Mouse (Mus musculus): ENCODE results near the gene Gm3448. TPM values are rescaled to one million over a fixed set of nuclear protein-coding genes. Genes with fewer than 3 reads are reported as not detected.
"Not testable (repeated sequence)": the region's sequence is repeated elsewhere in the genome, so short reads cannot be mapped to it uniquely, and the experiment has no call there.

Gene Gm3448
- polyA plus RNA-seq (2012; ENCODE audit: insufficient read depth, insufficient read length, low replicate concordance, missing spikeins): not detected in 2 replicates

DNA sequence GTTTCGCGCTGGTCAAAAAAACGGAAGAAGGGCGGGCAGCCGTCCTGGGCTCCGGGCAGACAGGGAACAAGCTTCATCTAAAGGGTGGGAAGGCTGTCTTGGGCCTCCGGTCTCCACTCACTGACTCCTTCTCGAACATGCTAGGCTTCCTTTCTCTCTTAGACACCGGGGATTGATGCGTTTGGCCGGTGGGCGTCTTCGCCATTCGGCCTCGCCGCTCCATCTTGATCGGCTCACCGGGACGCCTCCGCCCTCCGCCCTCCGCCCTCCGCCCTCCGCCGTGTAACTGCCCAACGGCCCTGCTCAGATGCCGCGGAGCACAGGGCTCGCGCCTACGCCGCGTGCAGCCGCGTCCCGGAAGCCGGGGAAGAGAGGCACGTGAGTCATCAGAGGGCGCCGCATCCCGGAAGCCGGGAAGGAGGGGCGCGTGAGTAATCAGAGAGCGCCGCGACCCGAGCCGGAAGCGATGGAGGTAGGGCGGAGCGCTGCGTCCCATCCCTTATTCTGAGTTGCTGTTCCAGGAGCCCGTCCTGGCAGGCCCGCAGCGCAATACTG lies at the start of gene Gm3448, which contains the start of the genes Ermard and Tcte3:
TSS of gene Gm3448 (minus strand) at position 363 of the 555 bp plus-strand sequence.
TSS of gene Ermard (plus strand) at position 34 of the 555 bp plus-strand sequence.
TSS of gene Tcte3 (minus strand) at position 314 of the 555 bp plus-strand sequence.
- H3K27ac ChIP-seq (ENCODE audit: insufficient read depth, low read depth, low read length); H3K4me3 ChIP-seq (ENCODE audit: insufficient read depth, low read depth, low read length); H3K4me1 ChIP-seq (ENCODE audit: control insufficient read depth, insufficient read depth, low read length): not testable (repeated sequence)
- 2% methylated on average over 11 of the region's 56 CpGs for WGBS

- Histone ChIP-seq H3K27ac (ENCODE audit: insufficient read depth, low read depth, low read length) (no peak overlapping the region), H3K4me1 (ENCODE audit: control insufficient read depth, insufficient read depth, low read length) (peaks cover 16% of the 10 kb centered on the region), H3K4me3 (ENCODE audit: insufficient read depth, low read depth, low read length) (no peak overlapping the region)
- whole genome bisulfite sequencing: 26% methylated on average over 8 of the region's 8 CpGs
- TF ChIP-seq POLR2A (IDR thresholded peaks at IDR 0.05; ENCODE audit: insufficient read depth, low read depth, low read length) (no peak), CTCF (IDR thresholded peaks at IDR 0.05; ENCODE audit: insufficient read depth, low read depth, low read length) (no peak)
These were observed 47.3 kb upstream of the Gm3448 start for GRCm38 (mm10) chr17:15088591-15089001.

- WGBS: 52% methylated on average over 2 of the region's 2 CpGs
- Histone ChIP-seq H3K4me3 (ENCODE audit: insufficient read depth, low read depth, low read length) (no peak overlapping the region), H3K4me1 (ENCODE audit: control insufficient read depth, insufficient read depth, low read length) (peaks cover 18% of the 10 kb centered on the region), H3K27ac (ENCODE audit: insufficient read depth, low read depth, low read length) (no peak overlapping the region)
- TF ChIP-seq POLR2A (IDR thresholded peaks at IDR 0.05; ENCODE audit: insufficient read depth, low read depth, low read length) (no peak), CTCF (IDR thresholded peaks at IDR 0.05; ENCODE audit: insufficient read depth, low read depth, low read length) (no peak)
These were observed 46.8 kb upstream of the Gm3448 start for GRCm38 (mm10) chr17:15088166-15088565.

DNA sequence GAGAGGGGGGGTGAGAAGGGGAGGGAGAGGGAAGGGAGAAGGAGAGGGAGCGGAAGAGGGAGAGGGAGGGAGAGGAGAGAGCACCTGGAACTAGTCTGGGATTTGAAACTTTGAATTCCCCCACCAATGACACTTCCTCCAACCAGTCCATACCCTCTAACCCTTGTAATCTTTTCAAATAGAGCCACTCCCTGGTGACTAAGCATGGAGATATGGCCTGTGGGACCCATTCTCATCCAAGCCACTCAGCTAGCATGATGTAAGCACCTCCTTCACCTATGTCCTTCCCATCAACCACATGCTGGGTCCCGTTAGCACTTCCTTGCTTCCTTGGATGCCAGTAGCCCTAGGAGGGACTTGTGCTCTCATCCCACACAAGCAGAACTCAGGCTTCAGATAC lies 43.7 kb upstream of the Gm3448 start:
- WGBS: 86% methylated on average over 2 of the region's 2 CpGs
- H3K4me1 ChIP-seq (ENCODE audit: control insufficient read depth, insufficient read depth, low read length): peaks cover 18% of the 10 kb centered on the region
- TF ChIP-seq CTCF (IDR thresholded peaks at IDR 0.05; ENCODE audit: insufficient read depth, low read depth, low read length): no peak
- no peak for TF ChIP-seq POLR2A (IDR thresholded peaks at IDR 0.05; ENCODE audit: insufficient read depth, low read depth, low read length)

GRCm38 (mm10) chr17:15084226-15084848 lies 43.0 kb upstream of the Gm3448 start:
- no peak overlapping the region for H3K4me3 ChIP-seq (ENCODE audit: insufficient read depth, low read depth, low read length)
- H3K27ac ChIP-seq (ENCODE audit: insufficient read depth, low read depth, low read length): no peak overlapping the region
- 69% methylated on average over 13 of the region's 13 CpGs for WGBS
- H3K4me1 ChIP-seq (ENCODE audit: control insufficient read depth, insufficient read depth, low read length): peaks cover 18% of the 10 kb centered on the region
- TF ChIP-seq CTCF (IDR thresholded peaks at IDR 0.05; ENCODE audit: insufficient read depth, low read depth, low read length) (no peak), POLR2A (IDR thresholded peaks at IDR 0.05; ENCODE audit: insufficient read depth, low read depth, low read length) (no peak)

More for the DNA sequence above, 43.7 kb upstream of the Gm3448 start:
- Histone ChIP-seq H3K27ac (ENCODE audit: insufficient read depth, low read depth, low read length) (no peak overlapping the region), H3K4me3 (ENCODE audit: insufficient read depth, low read depth, low read length) (no peak overlapping the region)

DNA sequence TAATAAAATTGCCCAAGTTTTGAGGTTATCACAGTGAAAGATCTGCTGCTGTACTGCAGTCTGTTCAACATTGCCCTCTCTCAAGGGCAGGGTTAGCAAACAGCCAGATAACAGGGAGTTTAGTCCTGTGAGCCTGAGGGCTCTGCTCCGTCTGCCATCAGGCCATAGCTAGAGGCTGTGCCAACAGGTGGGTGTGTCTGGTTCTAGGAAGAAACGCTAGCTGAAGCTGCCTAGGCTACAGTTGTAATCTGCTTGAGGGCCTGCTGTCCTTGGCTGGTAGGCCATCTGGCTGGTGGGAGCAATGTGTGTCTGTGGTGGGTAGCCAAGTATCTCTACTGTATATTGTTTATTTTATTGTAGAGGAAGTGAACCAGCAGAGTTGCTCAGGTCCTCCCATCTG lies 36.2 kb upstream of the Gm3448 start:
- WGBS: 55% methylated on average over 2 of the region's 2 CpGs
- H3K4me3 ChIP-seq (ENCODE audit: insufficient read depth, low read depth, low read length): no peak overlapping the region
- no peak for TF ChIP-seq CTCF (IDR thresholded peaks at IDR 0.05; ENCODE audit: insufficient read depth, low read depth, low read length)
- no peak for TF ChIP-seq POLR2A (IDR thresholded peaks at IDR 0.05; ENCODE audit: insufficient read depth, low read depth, low read length)
- no peaks in the 10 kb centered on the region for H3K4me1 ChIP-seq (ENCODE audit: control insufficient read depth, insufficient read depth, low read length)
- no peak overlapping the region for H3K27ac ChIP-seq (ENCODE audit: insufficient read depth, low read depth, low read length)

DNA sequence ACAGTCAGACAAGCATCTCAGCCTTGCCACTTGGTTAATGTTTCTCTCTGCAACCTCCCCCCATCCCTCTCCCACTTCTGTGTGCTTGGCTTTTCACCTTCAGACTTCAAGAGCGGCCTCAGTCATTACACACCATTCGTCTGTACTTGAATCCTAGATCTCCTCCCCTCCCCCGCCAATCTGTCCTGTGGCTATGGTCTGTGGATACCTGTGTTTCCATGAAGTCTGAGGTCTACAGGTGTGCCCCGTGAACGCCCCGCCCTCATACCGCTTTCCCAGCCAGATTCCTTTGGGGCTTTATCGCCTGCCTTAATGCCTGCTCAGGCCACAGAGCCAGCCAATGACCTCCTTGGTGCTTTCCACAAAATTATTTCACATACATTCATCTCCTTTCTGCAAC lies 33.7 kb upstream of the Gm3448 start:
- 86% methylated on average over 8 of the region's 8 CpGs for WGBS
- no peaks in the 10 kb centered on the region for H3K4me1 ChIP-seq (ENCODE audit: control insufficient read depth, insufficient read depth, low read length)
- H3K27ac ChIP-seq (ENCODE audit: insufficient read depth, low read depth, low read length): no peak overlapping the region
- no peak overlapping the region for H3K4me3 ChIP-seq (ENCODE audit: insufficient read depth, low read depth, low read length)
- TF ChIP-seq POLR2A (IDR thresholded peaks at IDR 0.05; ENCODE audit: insufficient read depth, low read depth, low read length): no peak
- no peak for TF ChIP-seq CTCF (IDR thresholded peaks at IDR 0.05; ENCODE audit: insufficient read depth, low read depth, low read length)

DNA sequence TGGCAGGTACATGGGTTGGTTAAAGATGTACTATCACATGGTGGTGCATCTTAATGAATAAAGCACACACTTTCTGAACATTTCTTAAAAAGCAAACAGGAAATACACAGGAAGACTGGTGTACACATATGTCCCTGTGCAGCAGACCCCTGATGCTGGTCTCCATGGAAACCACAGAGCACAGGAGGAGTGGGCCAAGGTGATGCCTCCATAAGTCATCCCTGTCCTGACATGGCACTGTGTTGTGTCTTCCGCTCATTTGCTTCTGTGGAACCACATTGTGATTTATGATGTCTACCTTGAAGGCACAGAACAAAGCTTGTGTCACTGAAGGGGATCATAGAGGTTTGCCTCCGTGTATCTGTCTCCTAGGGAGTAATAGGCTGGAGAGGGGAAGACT lies 30.9 kb upstream of the Gm3448 start:
- 98% methylated on average over 2 of the region's 2 CpGs for WGBS
- Histone ChIP-seq H3K4me1 (ENCODE audit: control insufficient read depth, insufficient read depth, low read length) (0 out of 2 replicates have a peak, but pooled peaks cover 2% of the 10 kb centered on the region), H3K4me3 (ENCODE audit: insufficient read depth, low read depth, low read length) (no peak overlapping the region), H3K27ac (ENCODE audit: insufficient read depth, low read depth, low read length) (no peak overlapping the region)
- TF ChIP-seq CTCF (IDR thresholded peaks at IDR 0.05; ENCODE audit: insufficient read depth, low read depth, low read length) (no peak), POLR2A (IDR thresholded peaks at IDR 0.05; ENCODE audit: insufficient read depth, low read depth, low read length) (no peak)

DNA sequence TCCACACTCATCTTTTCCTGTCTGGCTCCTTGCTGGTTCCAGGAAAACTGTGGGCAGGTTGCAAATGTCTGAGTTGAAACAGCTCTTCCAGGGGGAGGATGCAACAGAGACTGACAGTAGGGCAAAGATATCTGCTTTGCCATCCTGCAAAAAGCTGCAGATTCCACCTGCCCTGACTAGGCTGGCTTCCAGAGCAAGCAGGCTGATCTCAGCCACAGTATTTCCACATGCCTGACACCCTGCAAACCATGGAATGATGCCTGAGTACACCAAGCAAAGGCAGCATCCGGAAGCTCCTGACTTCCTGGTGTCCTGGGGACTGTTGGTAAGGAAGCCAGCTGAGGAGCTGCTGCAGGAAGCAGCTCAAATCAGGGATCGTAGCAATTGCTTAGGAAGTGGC lies 27.8 kb upstream of the Gm3448 start:
- H3K4me1 ChIP-seq (ENCODE audit: control insufficient read depth, insufficient read depth, low read length): peaks cover 8% of the 10 kb centered on the region
- H3K4me3 ChIP-seq (ENCODE audit: insufficient read depth, low read depth, low read length): no peak overlapping the region
- 69% methylated on average over 2 of the region's 2 CpGs for WGBS
- H3K27ac ChIP-seq (ENCODE audit: insufficient read depth, low read depth, low read length): no peak overlapping the region
- TF ChIP-seq POLR2A (IDR thresholded peaks at IDR 0.05; ENCODE audit: insufficient read depth, low read depth, low read length) (no peak), CTCF (IDR thresholded peaks at IDR 0.05; ENCODE audit: insufficient read depth, low read depth, low read length) (no peak)

Data from olfactory bulb, adult 2 months (tissue).